Mouse (Mus musculus): ENCODE data around the gene Arl16. TPM values are rescaled to one million over a fixed set of nuclear protein-coding genes. Genes with fewer than 3 reads are reported as not detected.
A peak's percentile ranks its signal among the peaks of the same experiment; 100 is the strongest.

Arl16 gene
- polyA plus RNA-seq, 1 experiment from 2014 or later, result 58.2 TPM

GRCm38 (mm10) chr11:120464365-120464764 lies 3.0 kb downstream of the Arl16 start:
- H3K27ac ChIP-seq (ENCODE audit: low read depth, low read length), result no peak overlapping the region
- H3K9me3 ChIP-seq (ENCODE audit: control insufficient read depth, low read length), result no peaks in the 10 kb centered on the region
- H3K4me2 ChIP-seq (replicated peaks; ENCODE audit: low read depth, low read length), result no peak overlapping the region
- WGBS, result 87% methylated on average over 5 of the region's 5 CpGs
- no peak overlapping the region for H3K4me3 ChIP-seq (ENCODE audit: low read depth, low read length)
- H3K9ac ChIP-seq (ENCODE audit: low read depth, low read length), result no peak overlapping the region
- H3K36me3 ChIP-seq (ENCODE audit: control insufficient read depth, insufficient read depth, low read length), result no peaks in the 10 kb centered on the region
- ATAC-seq (ENCODE audit: low FRiP score), result no peak
- H3K4me1 ChIP-seq (replicated peaks; ENCODE audit: control insufficient read depth, insufficient read depth, low read length), result peaks cover 9% of the 10 kb centered on the region; the same call in 1 of the 2 replicates
- no peaks in the 10 kb centered on the region for H3K27me3 ChIP-seq (ENCODE audit: control insufficient read depth, insufficient read depth, low read length)
- DNase-seq (ENCODE audit: low spot score), result no peak

GRCm38 (mm10) chr11:120463536-120463935 lies 3.9 kb downstream of the Arl16 start:
- Histone ChIP-seq H3K9me3 (ENCODE audit: control insufficient read depth, low read length) (no peaks in the 10 kb centered on the region), H3K4me1 (replicated peaks; ENCODE audit: control insufficient read depth, insufficient read depth, low read length) (peaks cover 7% of the 10 kb centered on the region; the same call in 1 of the 2 replicates), H3K27me3 (ENCODE audit: control insufficient read depth, insufficient read depth, low read length) (no peaks in the 10 kb centered on the region), H3K4me3 (ENCODE audit: low read depth, low read length) (no peak overlapping the region), H3K27ac (ENCODE audit: low read depth, low read length) (no peak overlapping the region), H3K4me2 (replicated peaks; ENCODE audit: low read depth, low read length) (no peak overlapping the region), H3K9ac (ENCODE audit: low read depth, low read length) (no peak overlapping the region), H3K36me3 (ENCODE audit: control insufficient read depth, insufficient read depth, low read length) (no peaks in the 10 kb centered on the region)
- no peak for DNase-seq (ENCODE audit: low spot score)
- no peak for ATAC-seq (ENCODE audit: low FRiP score)
- WGBS, result 94% methylated on average over 2 of the region's 2 CpGs

- Histone ChIP-seq H3K36me3 (ENCODE audit: control insufficient read depth, insufficient read depth, low read length) (no peaks in the 10 kb centered on the region), H3K4me1 (replicated peaks; ENCODE audit: control insufficient read depth, insufficient read depth, low read length) (no peaks in the 10 kb centered on the region; the same call in 1 of the 2 replicates), H3K4me2 (replicated peaks; ENCODE audit: low read depth, low read length) (peak overlapping the region; percentile 92), H3K27me3 (ENCODE audit: control insufficient read depth, insufficient read depth, low read length) (no peaks in the 10 kb centered on the region), H3K4me3 (ENCODE audit: low read depth, low read length) (peak overlapping the region; percentile 91), H3K9ac (ENCODE audit: low read depth, low read length) (peak overlapping the region; percentile 93; the same call in 1 of the 2 replicates), H3K9me3 (ENCODE audit: control insufficient read depth, low read length) (no peaks in the 10 kb centered on the region), H3K27ac (ENCODE audit: low read depth, low read length) (no peak overlapping the region)
- ATAC-seq (ENCODE audit: low FRiP score) (no peak), DNase-seq (ENCODE audit: low spot score) (peak; percentile 14)
- WGBS, result 76% methylated on average over 6 of the region's 6 CpGs
Measured at GRCm38 (mm10) chr11:120458847-120459597, 8.4 kb downstream of the Arl16 start.

- Histone ChIP-seq H3K9me3 (ENCODE audit: control insufficient read depth, low read length) (no peaks in the 10 kb centered on the region), H3K4me1 (replicated peaks; ENCODE audit: control insufficient read depth, insufficient read depth, low read length) (no peaks in the 10 kb centered on the region; the same call in 1 of the 2 replicates), H3K4me2 (replicated peaks; ENCODE audit: low read depth, low read length) (peak within 1 kb of the TSS; percentile 92), H3K9ac (ENCODE audit: low read depth, low read length) (peak within 1 kb of the TSS; percentile 93), H3K27ac (ENCODE audit: low read depth, low read length) (peak within 1 kb of the TSS; percentile 63), H3K27me3 (ENCODE audit: control insufficient read depth, insufficient read depth, low read length) (no peaks in the 10 kb centered on the region), H3K4me3 (ENCODE audit: low read depth, low read length) (peak within 1 kb of the TSS; percentile 91), H3K36me3 (ENCODE audit: control insufficient read depth, insufficient read depth, low read length) (no peaks in the 10 kb centered on the region)
- DNase-seq (ENCODE audit: low spot score) (peak; percentile 86), ATAC-seq (ENCODE audit: low FRiP score) (peak; percentile 86)
- 5% methylated on average over 62 of the region's 62 CpGs for WGBS
Measured at GRCm38 (mm10) chr11:120457772-120458751, 9.3 kb downstream of the Arl16 start, which contains the start of the genes Oxld1 and Ccdc137. Gene Oxld1, minus strand, starts transcription at chr11:120458068. Gene Ccdc137, plus strand, starts transcription at chr11:120458115.

GRCm38 (mm10) chr11:120457370-120457769 lies 10.0 kb downstream of the Arl16 start:
- peak overlapping the region; percentile 92 for H3K4me2 ChIP-seq (replicated peaks; ENCODE audit: low read depth, low read length)
- peak overlapping the region; percentile 93 for H3K9ac ChIP-seq (ENCODE audit: low read depth, low read length)
- DNase-seq (ENCODE audit: low spot score) (no peak), ATAC-seq (ENCODE audit: low FRiP score) (no peak)
- peak overlapping the region; percentile 63 for H3K27ac ChIP-seq (ENCODE audit: low read depth, low read length)
- peak overlapping the region; percentile 91 for H3K4me3 ChIP-seq (ENCODE audit: low read depth, low read length)
- no peaks in the 10 kb centered on the region for H3K27me3 ChIP-seq (ENCODE audit: control insufficient read depth, insufficient read depth, low read length)
- no peaks in the 10 kb centered on the region for H3K9me3 ChIP-seq (ENCODE audit: control insufficient read depth, low read length)
- H3K4me1 ChIP-seq (replicated peaks; ENCODE audit: control insufficient read depth, insufficient read depth, low read length), result no peaks in the 10 kb centered on the region; the same call in 1 of the 2 replicates
- no peaks in the 10 kb centered on the region for H3K36me3 ChIP-seq (ENCODE audit: control insufficient read depth, insufficient read depth, low read length)
- 38% methylated on average over 14 of the region's 14 CpGs for WGBS

GRCm38 (mm10) chr11:120455413-120455812 lies 12.0 kb downstream of the Arl16 start:
- Histone ChIP-seq H3K36me3 (ENCODE audit: control insufficient read depth, insufficient read depth, low read length) (no peaks in the 10 kb centered on the region), H3K9ac (ENCODE audit: low read depth, low read length) (no peak overlapping the region), H3K4me3 (ENCODE audit: low read depth, low read length) (no peak overlapping the region), H3K9me3 (ENCODE audit: control insufficient read depth, low read length) (no peaks in the 10 kb centered on the region), H3K4me1 (replicated peaks; ENCODE audit: control insufficient read depth, insufficient read depth, low read length) (no peaks in the 10 kb centered on the region; the same call in 1 of the 2 replicates), H3K27ac (ENCODE audit: low read depth, low read length) (no peak overlapping the region), H3K4me2 (replicated peaks; ENCODE audit: low read depth, low read length) (no peak overlapping the region), H3K27me3 (ENCODE audit: control insufficient read depth, insufficient read depth, low read length) (no peaks in the 10 kb centered on the region)
- WGBS, result 91% methylated on average over 7 of the region's 7 CpGs
- ATAC-seq (ENCODE audit: low FRiP score) (no peak), DNase-seq (ENCODE audit: low spot score) (no peak)

GRCm38 (mm10) chr11:120454965-120455364 lies 12.4 kb downstream of the Arl16 start:
- no peaks in the 10 kb centered on the region for H3K27me3 ChIP-seq (ENCODE audit: control insufficient read depth, insufficient read depth, low read length)
- ATAC-seq (ENCODE audit: low FRiP score) (no peak), DNase-seq (ENCODE audit: low spot score) (no peak)
- H3K4me1 ChIP-seq (replicated peaks; ENCODE audit: control insufficient read depth, insufficient read depth, low read length), result no peaks in the 10 kb centered on the region; the same call in 1 of the 2 replicates
- no peak overlapping the region for H3K4me2 ChIP-seq (replicated peaks; ENCODE audit: low read depth, low read length)
- no peaks in the 10 kb centered on the region for H3K36me3 ChIP-seq (ENCODE audit: control insufficient read depth, insufficient read depth, low read length)
- no peaks in the 10 kb centered on the region for H3K9me3 ChIP-seq (ENCODE audit: control insufficient read depth, low read length)
- no peak overlapping the region for H3K4me3 ChIP-seq (ENCODE audit: low read depth, low read length)
- H3K9ac ChIP-seq (ENCODE audit: low read depth, low read length), result no peak overlapping the region
- H3K27ac ChIP-seq (ENCODE audit: low read depth, low read length), result no peak overlapping the region
- WGBS, result 92% methylated on average over 4 of the region's 4 CpGs

- no peak within 1 kb of the TSS for H3K4me2 ChIP-seq (replicated peaks; ENCODE audit: low read depth, low read length)
- no peak within 1 kb of the TSS for H3K9ac ChIP-seq (ENCODE audit: low read depth, low read length)
- WGBS, result 86% methylated on average over 4 of the region's 4 CpGs
- no peaks in the 10 kb centered on the region; the same call in 1 of the 2 replicates for H3K4me1 ChIP-seq (replicated peaks; ENCODE audit: control insufficient read depth, insufficient read depth, low read length)
- DNase-seq (ENCODE audit: low spot score) (no peak), ATAC-seq (ENCODE audit: low FRiP score) (no peak)
- no peaks in the 10 kb centered on the region for H3K27me3 ChIP-seq (ENCODE audit: control insufficient read depth, insufficient read depth, low read length)
- no peak within 1 kb of the TSS for H3K4me3 ChIP-seq (ENCODE audit: low read depth, low read length)
- H3K36me3 ChIP-seq (ENCODE audit: control insufficient read depth, insufficient read depth, low read length), result no peaks in the 10 kb centered on the region
- H3K9me3 ChIP-seq (ENCODE audit: control insufficient read depth, low read length), result no peaks in the 10 kb centered on the region
- no peak within 1 kb of the TSS for H3K27ac ChIP-seq (ENCODE audit: low read depth, low read length)
Measured at GRCm38 (mm10) chr11:120453306-120453705, 14.1 kb downstream of the Arl16 start, which contains the start of gene Pde6g. Gene Pde6g, minus strand, starts transcription at chr11:120453500.
